Mouse (Mus musculus) embryonic facial prominence, embryonic 12.5 days (tissue): Measurements from ENCODE around the gene Kif13a. TPM values are rescaled to one million over a fixed set of nuclear protein-coding genes. Genes with fewer than 3 reads are reported as not detected.

Source experiments
- ATAC-seq: fragments of 200-750 bp; cut with Nextera tagmentation; 2 replicates; pipeline ENCODE4 v1.8.0; 2017; ENCODE audit not compliant: insufficient number of reproducible peaks, insufficient read depth, low FRiP score, low TSS enrichment
- H3K27ac ChIP-seq: fragments of 300-500 bp; sonication (generic); 2 replicates; pipeline ENCODE4 v1.5.1; 2016; ENCODE audit warnings: mild to moderate bottlenecking
- H3K27me3 ChIP-seq: fragments of 300-500 bp; sonication (generic); 2 replicates; pipeline ENCODE4 v1.6.1; 2016; ENCODE audit warnings: mild to moderate bottlenecking, moderate library complexity
- H3K36me3 ChIP-seq: fragments of 300-500 bp; sonication (generic); 2 replicates; pipeline ENCODE4 v1.6.1; 2016; ENCODE audit warnings: mild to moderate bottlenecking
- H3K4me1 ChIP-seq: fragments of 300-500 bp; sonication (generic); 2 replicates; pipeline ENCODE4 v1.6.1; 2016
- H3K4me2 ChIP-seq: fragments of 300-500 bp; sonication (generic); replicated peaks from 2 replicates; pipeline ENCODE4 v1.6.1; 2016; ENCODE audit warnings: mild to moderate bottlenecking, moderate library complexity
- H3K4me3 ChIP-seq: fragments of 300-500 bp; sonication (generic); 2 replicates; pipeline ENCODE4 v1.5.1; 2016; ENCODE audit warnings: mild to moderate bottlenecking
- H3K9ac ChIP-seq: fragments of 300-500 bp; sonication (generic); 2 replicates; pipeline ENCODE4 v1.6.1; 2016; ENCODE audit warnings: mild to moderate bottlenecking, moderate library complexity
- H3K9me3 ChIP-seq: fragments of 300-500 bp; sonication (generic); 2 replicates; pipeline ENCODE4 v1.6.1; 2016; ENCODE audit warnings: mild to moderate bottlenecking, moderate library complexity
- WGBS: fragments of 180-500 bp; shearing (Covaris S2); methylation state at CpG from one replicate; pipeline ENCODE4 v1.1.7; 2016; 5-methylcytosine and 5-hydroxymethylcytosine counted together
- polyA plus RNA-seq: library from polyadenylated mRNA; unstranded; fragments of >200 nt; fragmentation: Nextera tagmentation; extraction: Ambion mirVana; gene quantifications from 2 replicates; pipeline ENCODE4 v1.2.1, GENCODE M21; 2016

Kif13a gene
- polyA plus RNA-seq, 1 experiment from 2014 or later = 22.9 TPM

DNA sequence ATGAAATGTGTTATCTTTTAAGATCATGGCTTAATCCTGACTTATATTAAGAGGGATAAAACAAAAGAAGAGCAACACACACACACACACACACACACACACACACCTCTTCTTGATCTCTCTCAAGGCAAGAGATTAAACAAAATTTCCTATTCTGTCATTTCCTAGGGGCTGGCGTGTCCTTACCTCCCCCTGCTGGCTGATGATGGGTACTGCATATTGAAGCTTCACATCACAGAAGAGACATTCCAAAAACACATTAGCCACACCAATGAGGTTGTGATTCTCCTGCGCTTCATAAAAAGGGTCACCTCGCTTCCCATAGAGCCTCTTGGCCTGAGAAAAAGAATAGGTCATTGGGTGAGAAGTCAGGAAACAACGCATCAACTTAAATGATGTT is 131.5 kb downstream of the Kif13a start:
- peaks cover 57% of the 10 kb centered on the region for H3K36me3 ChIP-seq
- 40% methylated on average over 4 of the region's 4 CpGs for WGBS
- no peak for ATAC-seq

DNA sequence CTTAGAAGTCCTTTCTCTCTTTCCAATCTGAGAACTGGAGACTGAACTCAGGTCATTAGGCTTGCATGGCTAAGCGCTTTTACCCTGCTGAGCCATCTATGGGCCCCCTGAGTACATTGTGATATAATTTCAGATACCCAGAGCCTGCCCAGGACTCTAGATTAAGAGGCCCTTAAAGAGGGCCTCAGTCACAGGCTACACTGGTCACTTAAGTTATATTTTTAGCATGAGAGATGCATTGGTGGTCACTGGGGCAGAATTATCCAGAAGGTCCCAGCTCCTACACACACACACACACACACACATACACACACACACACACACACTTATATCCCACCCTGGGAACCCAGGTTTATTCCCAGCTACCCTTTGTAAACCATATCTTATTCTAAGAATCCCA is 133.3 kb downstream of the Kif13a start:
- Histone ChIP-seq H3K9ac (no peak overlapping the region), H3K36me3 (peaks cover 51% of the 10 kb centered on the region), H3K4me3 (no peak overlapping the region), H3K9me3 (no peaks in the 10 kb centered on the region), H3K4me1 (no peaks in the 10 kb centered on the region), H3K4me2 (no peak overlapping the region), H3K27ac (no peak overlapping the region), H3K27me3 (no peaks in the 10 kb centered on the region)
- 100% methylated on average over 1 of the region's 1 CpGs for WGBS
- ATAC-seq = no peak

More for the DNA sequence above, 131.5 kb downstream of the Kif13a start:
- Histone ChIP-seq H3K27ac (no peak overlapping the region), H3K9me3 (no peaks in the 10 kb centered on the region), H3K9ac (no peak overlapping the region), H3K4me2 (no peak overlapping the region), H3K27me3 (no peaks in the 10 kb centered on the region), H3K4me3 (no peak overlapping the region), H3K4me1 (no peaks in the 10 kb centered on the region)

DNA sequence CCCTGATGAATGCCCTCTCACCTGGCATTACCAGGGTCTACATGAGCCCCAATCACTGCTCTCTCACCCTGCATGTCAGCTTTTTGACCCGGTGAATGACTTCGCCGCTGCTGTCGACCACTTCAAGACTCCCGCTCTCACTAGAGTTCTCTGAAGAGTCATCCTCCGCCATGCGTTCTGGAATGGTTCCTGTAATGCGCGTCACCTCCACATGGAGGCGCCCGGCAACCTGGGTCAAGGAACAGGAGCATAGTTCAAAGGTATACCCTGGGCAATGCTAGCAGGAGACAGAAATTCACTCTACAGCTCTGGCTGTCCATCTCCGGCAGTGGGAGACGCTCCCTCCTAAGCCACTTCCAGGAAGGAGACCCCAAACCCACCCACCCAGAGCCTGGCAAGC is 135.8 kb downstream of the Kif13a start:
- Histone ChIP-seq H3K27ac (no peak overlapping the region), H3K36me3 (peaks cover 51% of the 10 kb centered on the region), H3K4me1 (no peaks in the 10 kb centered on the region), H3K4me3 (no peak overlapping the region), H3K9ac (no peak overlapping the region), H3K27me3 (no peaks in the 10 kb centered on the region), H3K4me2 (no peak overlapping the region), H3K9me3 (no peaks in the 10 kb centered on the region)
- 78% methylated on average over 13 of the region's 13 CpGs for WGBS
- no peak for ATAC-seq

DNA sequence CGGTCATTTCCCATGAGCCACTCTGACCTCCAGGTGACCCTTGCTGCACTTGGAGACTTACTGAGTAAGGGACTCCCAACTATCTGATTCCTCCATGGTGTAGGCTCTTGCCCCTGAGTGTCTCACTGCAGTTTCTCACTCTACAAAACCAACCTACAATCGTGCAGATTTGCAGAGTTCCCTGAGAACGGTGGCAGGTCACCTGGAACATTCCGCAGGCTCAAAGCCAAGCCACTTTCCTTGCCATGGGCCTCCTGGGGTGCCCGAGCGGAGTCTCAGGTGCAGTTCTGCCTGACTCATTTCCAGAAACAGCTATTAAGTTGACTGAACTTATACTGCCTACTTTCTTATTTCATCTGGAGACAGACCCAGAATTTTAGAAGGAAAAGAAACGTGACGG is 141.2 kb downstream of the Kif13a start:
- H3K4me1 ChIP-seq = no peaks in the 10 kb centered on the region
- no peak overlapping the region for H3K4me3 ChIP-seq
- no peak overlapping the region for H3K9ac ChIP-seq
- no peaks in the 10 kb centered on the region for H3K9me3 ChIP-seq
- H3K36me3 ChIP-seq = peaks cover 45% of the 10 kb centered on the region
- WGBS = 79% methylated on average over 8 of the region's 8 CpGs
- H3K27ac ChIP-seq = no peak overlapping the region
- no peak overlapping the region for H3K4me2 ChIP-seq
- H3K27me3 ChIP-seq = no peaks in the 10 kb centered on the region
- ATAC-seq = no peak

DNA sequence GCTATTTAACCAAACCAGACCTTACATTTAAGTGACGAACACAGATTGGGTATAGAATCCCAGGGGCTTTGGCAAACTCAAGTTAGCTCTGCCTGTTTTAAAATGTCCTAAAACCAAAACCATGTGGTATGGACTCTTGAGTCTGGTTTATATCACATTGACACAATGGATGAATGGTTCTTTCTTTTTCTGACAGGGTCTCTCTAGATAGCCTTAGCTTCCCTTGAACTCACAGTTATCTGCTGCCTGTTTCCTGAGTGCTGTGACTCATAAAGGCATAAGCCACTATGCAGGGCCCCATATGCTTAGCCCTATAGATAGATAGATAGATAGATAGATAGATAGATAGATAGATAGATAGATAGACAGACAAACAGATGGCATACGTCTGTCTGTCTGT is 142.8 kb downstream of the Kif13a start:
- no peak for ATAC-seq
- no peaks in the 10 kb centered on the region for H3K9me3 ChIP-seq
- no peak overlapping the region for H3K4me2 ChIP-seq
- no peak overlapping the region for H3K9ac ChIP-seq
- H3K4me1 ChIP-seq = no peaks in the 10 kb centered on the region
- 73% methylated on average over 2 of the region's 2 CpGs for WGBS
- H3K27me3 ChIP-seq = no peaks in the 10 kb centered on the region
- peaks cover 48% of the 10 kb centered on the region for H3K36me3 ChIP-seq
- H3K4me3 ChIP-seq = no peak overlapping the region
- no peak overlapping the region for H3K27ac ChIP-seq

DNA sequence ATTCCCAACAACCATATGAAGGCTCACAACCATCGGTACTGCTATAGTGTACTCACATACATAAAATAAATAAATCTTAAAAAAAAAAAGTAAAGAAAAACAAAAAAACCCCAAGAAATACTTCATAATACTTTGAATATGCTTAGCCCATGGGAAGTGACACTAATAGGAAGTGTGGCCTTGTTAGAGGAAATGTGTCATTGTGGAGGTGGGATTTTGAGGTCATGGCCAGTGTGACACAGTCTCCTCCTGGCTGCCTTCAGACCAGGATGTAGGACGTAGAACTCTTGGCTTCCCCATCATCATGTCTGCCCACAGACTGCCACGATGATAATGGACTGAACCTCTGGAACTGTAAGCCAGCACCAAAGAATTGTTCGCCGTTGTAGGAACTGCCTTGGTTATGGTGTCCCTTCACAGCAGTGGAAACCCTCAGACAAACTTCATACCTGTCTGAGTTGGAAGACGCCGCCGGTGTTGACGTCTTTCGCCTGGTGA is 143.6 kb downstream of the Kif13a start:
- no peak for ATAC-seq

DNA sequence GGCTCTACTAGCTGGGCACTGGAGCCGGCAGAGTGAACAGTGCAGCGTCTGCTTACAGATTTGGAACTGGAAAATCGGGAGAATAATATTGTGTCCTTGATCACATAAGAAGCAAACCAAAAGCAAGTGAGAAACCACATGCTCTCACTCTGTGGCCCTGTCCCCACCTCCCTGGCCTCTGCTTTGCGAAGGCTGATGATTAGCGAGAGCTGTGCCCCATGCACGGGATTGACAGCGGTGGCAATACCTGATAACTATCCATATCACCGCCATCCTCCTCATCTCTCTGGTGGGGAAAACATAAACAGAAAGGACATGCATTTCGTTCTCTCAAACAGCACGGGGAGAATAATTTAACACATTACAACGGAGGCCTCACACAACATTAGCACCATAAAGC is 149.3 kb downstream of the Kif13a start:
- Histone ChIP-seq H3K27ac (no peak overlapping the region), H3K9me3 (no peaks in the 10 kb centered on the region), H3K4me2 (no peak overlapping the region), H3K36me3 (peaks cover 21% of the 10 kb centered on the region), H3K4me3 (no peak overlapping the region), H3K27me3 (no peaks in the 10 kb centered on the region), H3K4me1 (no peaks in the 10 kb centered on the region), H3K9ac (no peak overlapping the region)
- ATAC-seq = no peak
- 86% methylated on average over 11 of the region's 11 CpGs for WGBS

More for the DNA sequence above, 143.6 kb downstream of the Kif13a start:
- Histone ChIP-seq H3K9ac (no peak overlapping the region), H3K27me3 (no peaks in the 10 kb centered on the region), H3K4me3 (no peak overlapping the region), H3K36me3 (peaks cover 48% of the 10 kb centered on the region), H3K4me2 (no peak overlapping the region), H3K9me3 (no peaks in the 10 kb centered on the region), H3K4me1 (no peaks in the 10 kb centered on the region), H3K27ac (no peak overlapping the region)
- WGBS = 96% methylated on average over 10 of the region's 10 CpGs

DNA sequence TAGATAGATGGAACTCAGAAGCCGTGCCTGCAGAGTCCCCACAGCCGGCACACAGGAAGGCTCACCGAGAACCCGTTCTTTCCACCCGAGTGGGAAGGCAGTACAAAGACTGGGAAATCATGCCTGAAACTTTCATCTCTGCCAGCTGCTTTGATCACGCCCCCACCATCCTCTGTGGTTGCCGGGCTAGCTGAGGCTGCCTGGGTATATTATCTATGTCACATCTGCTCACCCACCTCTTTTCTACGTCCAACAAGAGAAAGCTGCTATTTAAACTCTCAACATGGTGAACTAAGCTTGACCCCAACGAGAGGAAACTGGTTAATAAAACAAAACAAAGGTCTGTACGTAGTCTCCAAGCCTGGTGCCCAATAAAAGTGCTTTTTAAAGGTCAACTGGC is 149.8 kb downstream of the Kif13a start:
- ATAC-seq = no peak
- peaks cover 17% of the 10 kb centered on the region; the same call in 1 of the 2 replicates for H3K36me3 ChIP-seq
- 62% methylated on average over 10 of the region's 10 CpGs for WGBS
- no peaks in the 10 kb centered on the region for H3K9me3 ChIP-seq
- H3K9ac ChIP-seq = no peak overlapping the region
- no peak overlapping the region for H3K4me3 ChIP-seq
- no peak overlapping the region for H3K27ac ChIP-seq
- H3K4me2 ChIP-seq = no peak overlapping the region
- H3K27me3 ChIP-seq = no peaks in the 10 kb centered on the region
- H3K4me1 ChIP-seq = no peaks in the 10 kb centered on the region

DNA sequence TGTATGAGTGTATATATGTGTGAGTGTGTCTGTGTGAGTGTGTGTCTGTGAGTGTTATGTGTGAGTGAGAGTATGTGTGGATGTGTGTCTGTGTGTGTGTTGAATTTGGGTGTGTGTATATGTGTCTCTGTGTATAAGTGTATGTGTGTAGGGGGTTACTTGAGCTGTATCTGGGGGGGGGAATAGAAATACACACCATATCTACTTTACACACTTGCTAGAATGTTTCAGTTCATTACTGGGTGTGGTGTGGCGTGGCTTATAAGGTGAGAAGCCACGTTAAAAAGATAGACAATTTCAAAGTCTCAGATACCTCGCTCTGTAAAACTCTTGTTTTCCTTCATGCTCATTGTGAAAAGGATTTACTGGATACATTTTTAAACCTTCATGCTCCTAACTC is 152.2 kb downstream of the Kif13a start:
- no peak for ATAC-seq
- Histone ChIP-seq H3K4me1 (no peaks in the 10 kb centered on the region), H3K9me3 (no peaks in the 10 kb centered on the region), H3K36me3 (peaks cover 20% of the 10 kb centered on the region), H3K4me3 (no peak overlapping the region), H3K4me2 (no peak overlapping the region), H3K9ac (no peak overlapping the region), H3K27me3 (no peaks in the 10 kb centered on the region), H3K27ac (no peak overlapping the region)
- 90% methylated on average over 3 of the region's 3 CpGs for WGBS

DNA sequence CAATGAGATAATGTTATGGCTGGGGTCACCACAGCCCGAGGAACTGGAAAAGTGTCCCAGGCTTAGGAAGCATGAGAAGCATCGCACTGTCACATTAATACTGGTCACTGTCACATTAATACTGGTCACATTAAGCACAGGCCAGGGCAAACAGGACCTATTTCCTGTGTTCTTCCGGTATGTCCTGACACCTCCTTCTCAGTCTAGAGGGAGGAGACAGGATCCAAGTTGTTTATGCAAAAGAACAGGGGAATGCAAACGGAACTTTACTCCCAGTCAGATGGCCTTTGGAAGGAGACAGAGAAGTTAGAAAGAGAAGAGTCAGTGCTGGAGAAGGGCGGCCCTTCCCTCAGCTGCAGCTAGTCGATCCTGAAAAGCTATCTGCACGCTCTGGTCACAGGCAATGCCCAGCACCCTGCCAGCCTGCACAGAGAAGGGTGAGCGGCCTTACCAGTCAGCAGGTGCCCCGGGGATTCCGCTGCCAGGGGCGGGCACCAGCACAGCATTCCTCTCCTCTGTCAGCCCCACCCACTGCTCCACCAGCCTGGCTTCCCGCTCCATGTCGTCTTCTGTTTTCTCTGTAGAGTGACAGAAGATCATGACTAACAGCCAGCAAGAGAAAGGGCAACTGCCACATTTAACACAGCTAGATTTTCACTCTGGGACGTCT is 152.9 kb downstream of the Kif13a start:
- Histone ChIP-seq H3K4me2 (no peak overlapping the region), H3K4me3 (no peak overlapping the region), H3K27me3 (no peaks in the 10 kb centered on the region), H3K9me3 (no peaks in the 10 kb centered on the region), H3K27ac (no peak overlapping the region), H3K9ac (no peak overlapping the region), H3K36me3 (peaks cover 25% of the 10 kb centered on the region), H3K4me1 (no peaks in the 10 kb centered on the region)
- ATAC-seq = no peak
- WGBS = 77% methylated on average over 14 of the region's 14 CpGs

DNA sequence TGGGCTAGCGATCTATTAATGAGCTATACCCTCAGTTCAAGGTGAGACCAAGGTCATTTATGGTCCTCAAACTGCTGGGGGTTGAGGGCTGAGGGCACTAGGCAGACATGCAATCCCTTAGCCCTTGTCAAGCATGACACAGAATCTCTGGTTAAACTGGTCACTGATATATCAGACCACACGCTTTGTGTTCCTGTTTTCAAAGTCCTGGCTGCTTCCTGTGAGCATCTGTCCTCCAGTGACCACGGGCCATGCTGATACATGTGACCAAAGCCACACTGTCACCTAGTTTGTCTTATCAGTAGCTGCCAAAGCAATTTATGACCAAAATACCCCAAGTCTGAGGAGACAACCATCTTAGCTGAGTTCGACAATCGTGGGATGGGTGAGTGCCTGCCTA is 154.7 kb downstream of the Kif13a start:
- Histone ChIP-seq H3K27ac (no peak overlapping the region), H3K4me2 (no peak overlapping the region), H3K4me1 (no peaks in the 10 kb centered on the region), H3K9me3 (no peaks in the 10 kb centered on the region), H3K4me3 (no peak overlapping the region), H3K9ac (no peak overlapping the region), H3K27me3 (no peaks in the 10 kb centered on the region), H3K36me3 (peaks cover 31% of the 10 kb centered on the region)
- ATAC-seq = no peak
- whole genome bisulfite sequencing = 89% methylated on average over 5 of the region's 5 CpGs

DNA sequence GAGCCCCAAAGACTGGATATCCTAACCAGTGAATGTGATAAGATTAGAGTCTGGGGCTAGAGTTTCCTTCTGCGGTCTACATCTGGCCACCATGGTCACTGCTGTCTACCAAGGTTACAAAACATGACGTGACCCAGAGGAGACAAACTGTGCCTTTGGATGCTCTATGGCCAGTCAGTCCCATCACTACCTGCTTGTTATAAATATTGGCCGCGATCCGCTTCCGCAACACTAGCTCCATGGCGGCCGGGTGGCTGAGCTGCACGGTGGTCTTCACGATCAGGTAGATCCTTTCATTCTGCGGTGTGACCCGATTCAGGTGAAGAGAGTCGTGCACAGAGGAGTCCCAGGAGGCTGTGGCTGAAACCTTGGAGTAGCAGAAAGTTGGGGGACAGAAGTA is 157.1 kb downstream of the Kif13a start:
- 98% methylated on average over 13 of the region's 13 CpGs for WGBS
- no peak for ATAC-seq
- H3K4me2 ChIP-seq = no peak overlapping the region
- no peak overlapping the region for H3K4me3 ChIP-seq
- no peaks in the 10 kb centered on the region for H3K9me3 ChIP-seq
- no peak overlapping the region for H3K27ac ChIP-seq
- H3K4me1 ChIP-seq = no peaks in the 10 kb centered on the region
- H3K9ac ChIP-seq = no peak overlapping the region
- peaks cover 48% of the 10 kb centered on the region for H3K36me3 ChIP-seq
- H3K27me3 ChIP-seq = no peaks in the 10 kb centered on the region
